Mouse (Mus musculus) left cerebral cortex, adult 8-10 months (tissue): ENCODE results near the gene Chn2. TPM values are rescaled to one million over a fixed set of nuclear protein-coding genes. Genes with fewer than 3 reads are reported as not detected.

ENCODE experiments used
- DNase-seq, 2 experiments: peaks; one replicate each; pipeline ENCODE4 v3.0.0; 2022; ENCODE audit warnings: low spot score in 2 of 2
- total RNA-seq, 4 experiments: library from RNA; stranded (reverse); gene quantifications; 2 replicates each; pipeline ENCODE4 v1.2.4; 2022

Chn2 gene
- total RNA-seq, 4 experiments from 2014 or later, result 46.0 to 51.8 (median 47.8) TPM

DNA sequence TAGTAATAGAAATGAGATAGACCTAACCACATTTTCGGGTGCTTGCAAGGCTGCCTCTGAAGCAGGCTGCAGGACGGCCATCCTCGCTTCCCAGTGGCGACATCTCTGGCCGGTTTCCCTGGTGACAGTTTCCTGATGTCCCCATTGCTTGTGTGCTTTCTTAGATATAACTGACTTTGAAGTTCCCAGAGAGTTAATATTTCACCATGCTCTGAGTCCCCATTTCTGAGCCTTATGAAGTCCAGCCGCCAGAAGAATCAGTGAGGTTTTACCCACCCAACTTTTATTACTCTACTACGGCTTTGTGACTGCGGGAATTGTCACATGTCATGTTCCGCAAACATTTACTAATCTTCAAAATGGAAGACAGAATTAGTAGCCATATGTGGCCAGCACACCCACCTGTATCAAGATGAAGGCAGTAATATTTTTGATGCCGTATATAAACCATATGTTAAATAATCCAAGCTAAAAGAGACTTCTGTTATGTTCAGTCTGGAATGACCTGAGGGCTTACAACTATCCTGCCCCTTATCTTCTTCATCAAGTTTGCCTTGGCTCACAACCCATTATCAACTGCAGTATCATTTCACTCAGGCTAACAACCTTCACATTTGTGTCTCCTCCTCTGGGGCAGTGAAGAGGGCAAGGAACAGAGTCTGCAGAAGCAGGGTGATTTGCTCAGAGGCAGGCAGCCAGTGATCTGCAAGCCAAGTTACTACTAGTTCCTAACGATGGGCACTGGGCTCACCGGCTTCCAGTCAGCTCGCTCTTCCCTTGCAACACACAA is 192.6 kb downstream of the Chn2 start:
- no peak for DNase-seq

- no peak for DNase-seq
These were observed 197.1 kb downstream of the Chn2 start for GRCm38 (mm10) chr6:54236441-54236840.

GRCm38 (mm10) chr6:54241761-54242160 is 202.4 kb downstream of the Chn2 start:
- DNase-seq, result no peak

DNA sequence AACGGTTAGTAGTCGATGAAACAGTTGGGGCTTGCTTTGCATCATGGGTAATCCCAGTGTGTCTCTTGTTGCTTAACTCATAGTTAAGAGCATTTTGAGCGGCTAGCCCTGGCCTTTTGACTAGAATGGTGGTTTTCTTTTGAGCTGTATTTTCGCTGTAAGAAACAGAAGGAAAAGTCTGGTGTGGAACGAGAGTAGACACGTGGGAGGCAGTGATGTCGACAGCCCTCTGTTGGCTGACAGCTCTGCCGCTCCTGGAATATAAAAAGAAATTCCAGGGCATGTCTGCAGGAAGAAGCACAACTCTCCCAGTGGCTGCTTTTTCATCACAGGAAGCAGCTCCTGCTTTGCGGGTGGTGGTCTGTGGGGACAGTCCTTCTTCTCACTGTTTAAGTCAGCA is 202.9 kb downstream of the Chn2 start:
- DNase-seq, result peak; percentile 36 to 77

DNA sequence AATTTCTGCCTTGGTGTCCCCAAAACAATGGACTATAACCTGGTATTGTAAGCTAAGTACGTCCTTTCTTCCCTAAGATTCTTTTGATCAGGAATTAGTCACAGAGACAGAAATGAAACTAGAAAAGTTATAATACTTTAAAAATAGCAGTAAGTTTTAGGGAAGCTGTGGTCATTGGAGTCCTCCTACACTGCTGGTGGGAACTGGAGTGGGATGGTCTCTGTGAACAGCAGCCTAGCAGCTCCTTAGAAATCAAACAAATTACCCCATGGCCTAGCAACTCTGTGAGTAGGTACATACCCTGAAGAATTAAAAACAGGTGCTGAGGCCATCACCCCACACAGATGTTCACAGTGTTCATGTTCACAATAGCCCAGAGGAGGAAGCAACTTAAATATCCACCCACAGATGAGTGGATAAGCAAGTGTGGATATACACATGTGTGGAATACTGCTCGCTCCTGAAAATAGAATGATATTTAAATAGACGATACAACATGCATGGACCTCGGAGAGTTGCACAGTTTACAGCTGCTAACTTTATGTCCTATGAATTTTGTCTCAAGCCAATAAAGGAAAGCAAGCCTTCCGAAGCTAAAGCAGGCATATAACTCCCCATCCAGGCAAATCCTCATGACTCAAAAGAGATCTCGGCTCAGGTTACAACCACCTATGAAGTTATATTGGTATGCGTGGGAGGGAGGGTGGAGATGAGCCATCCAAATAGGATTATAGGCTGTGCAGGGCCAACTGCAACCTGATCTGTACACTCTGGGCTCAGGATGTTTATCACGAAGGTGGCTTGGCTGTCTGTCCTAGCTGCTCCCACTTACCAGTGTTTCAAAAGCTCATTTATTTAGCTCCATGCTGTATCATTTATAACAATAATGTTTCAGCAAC is 209.2 kb downstream of the Chn2 start:
- no peak for DNase-seq

DNA sequence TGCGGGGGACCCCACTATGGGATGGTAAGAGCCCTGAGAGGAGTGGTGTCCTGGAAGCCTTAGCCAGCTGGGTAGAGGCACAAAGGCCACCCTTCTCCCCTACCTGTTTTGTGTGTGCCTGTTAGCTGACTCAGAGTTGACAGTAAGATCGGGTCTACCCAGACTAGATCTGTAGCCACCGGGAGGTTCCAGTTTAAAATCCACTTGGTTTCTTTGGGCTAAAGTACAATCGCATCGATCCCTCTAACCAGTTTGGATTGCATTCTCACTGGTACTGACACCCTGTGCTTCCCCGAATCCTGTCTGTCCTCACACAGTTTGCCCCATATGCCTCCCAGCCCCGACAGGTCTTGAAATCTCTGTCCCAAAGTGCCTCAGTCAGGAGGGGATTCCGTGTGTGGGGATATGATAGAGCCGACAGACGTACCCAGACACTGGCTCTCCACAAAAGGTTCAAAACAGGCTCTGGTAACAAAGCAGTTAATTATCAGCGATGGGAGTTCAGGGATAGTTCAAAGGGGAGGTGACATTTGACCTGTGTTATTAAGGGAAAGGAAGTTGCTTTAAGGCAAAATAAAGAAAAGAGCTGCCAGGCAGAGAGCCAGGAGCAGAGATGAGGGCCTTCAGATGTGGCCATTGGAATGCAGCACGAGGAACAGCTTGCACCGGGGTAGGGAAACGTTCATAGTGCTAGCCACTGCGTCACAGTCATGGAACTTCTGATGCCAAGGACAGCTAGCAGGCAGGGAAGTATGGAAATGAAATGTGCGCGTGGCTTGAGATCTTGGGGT is 212.2 kb downstream of the Chn2 start:
- DNase-seq, result no peak

- DNase-seq, result no peak
These were observed 213.9 kb downstream of the Chn2 start for GRCm38 (mm10) chr6:54253206-54253605.

GRCm38 (mm10) chr6:54253881-54254280 is 214.5 kb downstream of the Chn2 start:
- peak in 1 of 2 experiments; percentile 63 for DNase-seq

DNA sequence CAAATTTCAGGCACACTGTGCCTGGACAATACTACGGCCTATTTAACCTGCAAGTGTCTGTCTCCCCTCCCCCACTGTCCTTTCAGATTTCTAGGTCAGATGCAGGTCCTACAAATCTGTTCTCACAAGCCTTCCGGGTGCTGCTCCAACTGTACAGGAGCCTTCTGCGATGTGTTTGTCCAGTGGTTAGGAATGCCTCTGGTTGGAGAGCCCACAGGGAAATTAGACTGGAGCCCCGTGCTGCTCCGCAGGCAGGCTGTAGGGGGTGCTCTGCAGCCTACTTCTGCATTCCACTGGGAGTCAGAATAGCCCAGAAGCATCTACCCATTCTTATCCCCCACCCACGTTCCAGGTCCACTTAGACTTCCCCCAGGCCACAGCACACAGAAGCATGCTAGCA is 215.4 kb downstream of the Chn2 start:
- no peak for DNase-seq

- no peak for DNase-seq
These were observed 216.0 kb downstream of the Chn2 start for GRCm38 (mm10) chr6:54255321-54255720.

DNA sequence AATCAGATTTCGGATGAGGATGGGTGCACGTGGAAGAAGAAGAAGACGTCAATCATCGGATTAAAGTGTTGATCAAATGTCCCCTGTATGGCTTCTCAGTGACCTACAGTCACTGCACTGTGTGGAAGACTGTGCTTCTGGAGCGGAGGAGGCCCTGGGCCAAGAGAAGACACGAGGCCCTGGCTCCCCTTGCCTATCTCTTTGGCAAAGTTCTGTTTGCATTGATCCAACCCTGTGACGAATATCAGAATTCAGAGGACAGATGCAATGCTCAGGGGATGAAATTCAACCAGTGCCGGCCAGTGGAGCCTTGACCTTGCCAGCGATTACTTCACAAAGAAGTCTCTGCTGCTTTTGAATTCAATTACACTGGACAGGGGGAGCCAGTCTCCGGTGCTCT is 217.0 kb downstream of the Chn2 start:
- DNase-seq, result no peak

- no peak for DNase-seq
These were observed 218.2 kb downstream of the Chn2 start for GRCm38 (mm10) chr6:54257552-54257951.

- no peak for DNase-seq
These were observed 219.1 kb downstream of the Chn2 start for GRCm38 (mm10) chr6:54258462-54258861.

DNA sequence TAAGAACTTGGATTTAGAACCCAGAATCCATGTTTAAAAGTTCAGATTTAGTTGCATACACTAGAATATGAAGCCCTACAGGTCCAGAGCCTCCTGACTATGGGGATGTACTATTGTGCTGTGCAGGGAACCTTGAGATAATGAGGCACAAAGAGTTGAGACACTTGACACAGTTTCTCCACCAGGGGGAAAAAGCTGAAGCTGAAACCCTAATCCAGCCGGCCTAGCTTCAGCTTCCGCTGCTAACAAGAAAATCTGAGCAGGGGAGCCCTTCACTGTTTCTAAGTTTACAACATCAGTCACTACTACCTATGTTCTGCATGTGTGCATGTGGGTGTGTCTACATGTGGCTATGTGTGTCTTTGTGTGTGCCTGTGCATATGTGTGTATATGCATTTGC is 223.4 kb downstream of the Chn2 start:
- no peak for DNase-seq

DNA sequence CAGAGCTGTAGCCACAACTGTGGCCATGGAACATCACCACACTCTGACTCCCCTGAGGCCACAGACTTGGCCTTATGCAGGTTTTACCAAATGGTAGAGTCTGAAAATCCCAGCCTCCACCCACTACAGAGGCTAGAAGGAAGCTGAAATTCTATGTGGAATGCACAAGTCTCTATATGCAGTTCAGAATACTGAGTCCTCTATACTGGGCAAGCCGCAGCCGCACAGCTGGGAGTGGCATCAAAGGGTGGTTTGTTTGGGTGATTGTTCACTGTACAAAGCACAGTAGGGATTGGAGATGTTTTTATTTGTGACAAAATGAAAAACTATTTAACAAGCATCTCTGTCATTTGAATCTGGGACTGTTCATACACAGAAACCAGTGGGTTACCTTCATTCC is 224.5 kb downstream of the Chn2 start:
- DNase-seq, result no peak

DNA sequence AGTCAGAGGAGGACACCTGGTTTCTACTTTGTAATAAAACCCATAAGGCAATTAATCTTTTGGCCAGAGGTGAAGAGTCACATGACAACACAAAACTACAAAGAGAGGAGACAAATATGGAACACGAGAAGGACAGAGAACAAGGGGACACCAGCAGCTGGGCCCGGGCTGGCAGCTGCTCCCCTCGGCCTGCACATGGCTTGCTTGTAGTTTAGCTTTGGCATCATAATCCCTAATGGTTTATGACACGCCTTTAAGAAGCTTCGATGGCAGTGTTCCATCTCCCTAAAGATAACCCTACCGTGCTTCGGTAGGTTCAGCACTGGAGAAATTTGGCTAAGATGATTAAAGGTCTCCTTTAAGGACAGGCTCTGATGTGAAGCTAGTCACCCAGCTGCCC is 225.2 kb downstream of the Chn2 start:
- DNase-seq, result no peak

GRCm38 (mm10) chr6:54265384-54265783 is 226.0 kb downstream of the Chn2 start:
- DNase-seq, result no peak

GRCm38 (mm10) chr6:54272556-54273378 is 233.4 kb downstream of the Chn2 start:
- peak in 1 of 2 experiments; percentile 36 for DNase-seq

DNA sequence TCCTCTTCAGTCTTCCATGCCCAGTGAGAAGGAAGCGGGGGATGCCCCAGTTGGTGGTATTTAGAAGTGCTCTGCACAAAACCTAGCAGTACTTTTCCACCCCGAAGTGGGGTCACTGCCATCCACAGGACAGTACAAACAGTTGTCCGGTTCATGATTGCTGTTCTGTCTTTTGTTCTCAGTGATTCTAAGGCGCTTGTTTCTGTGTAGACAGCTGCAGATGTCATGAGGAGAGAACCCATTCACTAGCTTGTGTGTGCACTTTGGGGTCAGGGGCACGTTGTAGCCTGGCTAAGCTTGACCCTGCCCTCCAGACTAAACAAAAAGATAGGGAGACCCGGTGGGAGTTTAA is 234.0 kb downstream of the Chn2 start:
- DNase-seq, result peak in 1 of 2 experiments; percentile 26

- DNase-seq, result no peak
These were observed 237.9 kb downstream of the Chn2 start for GRCm38 (mm10) chr6:54277234-54277633.

DNA sequence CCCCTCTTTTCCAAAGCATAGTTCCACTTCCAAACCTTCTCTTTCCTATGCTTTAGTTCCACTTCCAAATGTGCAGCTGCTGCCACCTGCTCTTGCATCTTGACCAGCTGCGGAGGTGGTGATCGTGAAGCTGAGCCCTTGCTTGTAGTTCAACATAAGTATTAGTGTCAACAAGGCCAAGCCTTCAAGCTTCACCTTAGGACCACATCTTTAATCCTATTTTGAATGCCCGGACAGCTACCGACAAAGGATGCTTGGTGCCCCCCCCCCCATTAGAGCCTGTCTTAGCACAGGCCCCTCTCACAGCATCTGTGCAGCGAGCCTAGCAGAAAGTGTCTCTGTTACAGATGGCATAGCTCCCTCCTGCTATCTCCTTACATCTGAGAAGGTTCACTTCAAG is 238.5 kb downstream of the Chn2 start:
- DNase-seq, result no peak
